Mouse (Mus musculus): ENCODE results near the gene Sdk2. TPM values are rescaled to one million over a fixed set of nuclear protein-coding genes. Genes with fewer than 3 reads are reported as not detected.

Sdk2 gene
- total and polyA plus RNA-seq, 3 experiments = 1.2 to 4.8 (median 1.3) TPM

DNA sequence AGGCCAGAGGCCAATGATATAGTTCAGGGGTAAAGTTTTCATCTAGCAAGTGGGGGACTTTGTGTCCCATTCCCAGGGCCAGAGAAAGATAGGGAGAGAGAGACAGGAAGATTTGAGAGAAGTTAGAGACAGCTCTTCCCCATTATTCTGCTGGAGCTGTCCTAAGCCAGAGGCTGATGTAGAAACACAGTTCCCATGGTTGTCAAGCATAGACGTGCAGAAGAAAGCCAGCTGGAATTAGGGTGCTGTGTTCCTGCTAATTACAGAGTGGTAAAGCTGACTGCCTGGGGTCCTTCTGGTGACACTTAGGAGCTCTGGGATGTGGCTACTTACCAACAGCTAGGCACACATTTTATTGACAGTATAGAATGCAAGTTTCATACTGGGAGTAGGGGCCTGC lies 277.7 kb downstream of the Sdk2 start:
- H3K79me2 ChIP-seq (replicated peaks; ENCODE audit: control insufficient read depth, extremely low read depth, insufficient read depth, poor library complexity, severe bottlenecking) = no peaks in the 10 kb centered on the region
- H3K36me3 ChIP-seq (replicated peaks in 1 of 2; ENCODE audit: control insufficient read depth in 1 of 2, insufficient read depth in 1 of 2, low read length in 1 of 2) = peaks cover 0 to 1% of the 10 kb centered on the region in 2 experiments
- dilution Hi-C loops (cut with MboI; ENCODE audit: extremely low pct_ligation_motif_present, extremely low pct_unique_long_range_greater_than_20kb, low sequenced_read_pairs) (no loop called here), in situ Hi-C loops (cut with MboI; ENCODE audit: low pct_ligation_motif_present, low pct_unique_long_range_greater_than_20kb, low sequenced_read_pairs) (no loop called here)
- no peaks in the 10 kb centered on the region for H3K9me3 ChIP-seq (replicated peaks; ENCODE audit: low read length)
- H3K27ac ChIP-seq (ENCODE audit: insufficient read depth, low read depth) = no peak overlapping the region
- no peak overlapping the region for H3K4me3 ChIP-seq (replicated peaks in 1 of 3; ENCODE audit: low read depth in 2 of 3, low read length in 2 of 3, poor library complexity in 1 of 3)
- no peaks in the 10 kb centered on the region for H3K27me3 ChIP-seq (replicated peaks)
- no peak overlapping the region for H3K9ac ChIP-seq (ENCODE audit: insufficient read depth, low read depth)
- no peak for DNase-seq (ENCODE audit: extremely low read depth)
- peaks cover 6 to 47% of the 10 kb centered on the region in 2 experiments; a peak in 3 of 4 replicates for H3K4me1 ChIP-seq (ENCODE audit: control insufficient read depth in 1 of 2, insufficient read depth in 2 of 2)
- TF ChIP-seq UBTF (IDR thresholded peaks at IDR 0.05; ENCODE audit: low read depth, low read length) (no peak), MXI1 (IDR thresholded peaks at IDR 0.05; ENCODE audit: low read depth, low read length) (no peak), CHD1 (IDR thresholded peaks at IDR 0.05; ENCODE audit: low read depth, low read length) (no peak), MAZ (IDR thresholded peaks at IDR 0.05; ENCODE audit: low read depth, low read length) (no peak), EP300 (IDR thresholded peaks at IDR 0.05; ENCODE audit: low read length) (no peak), ZKSCAN1 (IDR thresholded peaks at IDR 0.05; ENCODE audit: borderline replicate concordance, low read depth, low read length) (no peak), CHD2 (IDR thresholded peaks at IDR 0.05; ENCODE audit: low read length) (no peak), USF2 (conservative IDR thresholded peaks at IDR 0.05; ENCODE audit: low read depth, low read length) (no peak), KAT2A (IDR thresholded peaks at IDR 0.05; ENCODE audit: insufficient replicate concordance, low read length) (no peak), ZNF384 (IDR thresholded peaks at IDR 0.05; ENCODE audit: low read depth, low read length) (no peak), USF1 (IDR thresholded peaks at IDR 0.05; ENCODE audit: low read depth, low read length) (no peak)
- H3K4me2 ChIP-seq (ENCODE audit: insufficient read depth, low read depth, poor library complexity, severe bottlenecking) = no peak overlapping the region

DNA sequence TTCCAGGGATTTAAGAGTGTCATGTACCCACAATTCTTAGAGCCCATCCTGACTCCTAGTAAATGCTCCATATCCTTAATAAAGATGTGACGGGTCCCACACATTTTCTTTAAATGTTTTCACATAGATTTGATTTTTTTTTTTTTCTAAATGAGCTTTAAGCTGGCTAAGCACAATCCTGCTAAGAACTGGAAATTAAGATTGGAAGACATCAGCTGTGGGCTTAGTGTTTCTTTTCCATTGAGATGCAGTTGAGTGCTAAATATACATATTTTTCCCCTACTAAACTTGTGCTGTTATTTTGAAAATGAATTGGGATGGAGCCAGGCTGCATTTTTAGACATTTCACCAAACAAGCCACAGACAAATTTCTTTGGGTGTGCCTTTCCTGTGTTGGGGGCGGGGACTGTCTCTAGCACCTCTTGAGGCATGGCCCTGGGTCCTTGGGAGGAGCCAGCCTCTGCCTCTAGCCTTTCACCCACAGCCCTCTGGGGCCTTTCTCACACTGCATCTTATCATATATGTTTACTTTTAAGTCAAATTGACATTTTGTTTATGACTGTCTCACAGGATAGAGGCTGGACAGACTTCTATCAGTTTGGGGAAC lies 278.6 kb downstream of the Sdk2 start:
- peak; percentile 70 for DNase-seq (ENCODE audit: extremely low read depth)
- TF ChIP-seq ZC3H11A (IDR thresholded peaks at IDR 0.05; ENCODE audit: low read depth, low read length) (no peak), RAD21 (IDR thresholded peaks at IDR 0.05; ENCODE audit: low read depth, low read length) (no peak), JUND (conservative IDR thresholded peaks at IDR 0.05; ENCODE audit: low read depth, low read length) (no peak), MAZ (IDR thresholded peaks at IDR 0.05; ENCODE audit: low read depth, low read length) (no peak), SMC3 (IDR thresholded peaks at IDR 0.05; ENCODE audit: low read depth, low read length) (no peak), USF2 (conservative IDR thresholded peaks at IDR 0.05; ENCODE audit: low read depth, low read length) (no peak), POLR2AphosphoS2 (IDR thresholded peaks at IDR 0.05; ENCODE audit: low read depth, low read length) (no peak), E2F4 (IDR thresholded peaks at IDR 0.05; ENCODE audit: insufficient replicate concordance, low read depth, low read length) (no peak), CTCF (conservative IDR thresholded peaks at IDR 0.05 in 1 of 2, IDR thresholded peaks at IDR 0.05 in 1 of 2; ENCODE audit: low read depth in 2 of 2, low read length in 2 of 2) (no peak), TCF12 (IDR thresholded peaks at IDR 0.05; ENCODE audit: low read depth, low read length) (no peak), TBP (conservative IDR thresholded peaks at IDR 0.05; ENCODE audit: low read depth, low read length) (no peak), BHLHE40 (IDR thresholded peaks at IDR 0.05; ENCODE audit: low read depth, low read length) (no peak), ETS1 (conservative IDR thresholded peaks at IDR 0.05; ENCODE audit: low read depth, low read length) (no peak), NELFE (IDR thresholded peaks at IDR 0.05; ENCODE audit: low read depth, low read length) (no peak), USF1 (IDR thresholded peaks at IDR 0.05; ENCODE audit: low read depth, low read length) (no peak), CHD2 (IDR thresholded peaks at IDR 0.05; ENCODE audit: low read length) (no peak), ZMIZ1 (IDR thresholded peaks at IDR 0.05; ENCODE audit: low read depth, low read length) (no peak), POLR2A (IDR thresholded peaks at IDR 0.05; ENCODE audit: low read depth, low read length) (no peak), ZNF384 (IDR thresholded peaks at IDR 0.05; ENCODE audit: low read depth, low read length) (no peak)
- Histone ChIP-seq H3K4me2 (ENCODE audit: insufficient read depth, low read depth, poor library complexity, severe bottlenecking) (no peak overlapping the region), H3K9me3 (replicated peaks; ENCODE audit: low read length) (no peaks in the 10 kb centered on the region), H3K27ac (ENCODE audit: insufficient read depth, low read depth) (no peak overlapping the region), H3K4me3 (replicated peaks in 1 of 3; ENCODE audit: low read depth in 2 of 3, low read length in 2 of 3, poor library complexity in 1 of 3) (no peak overlapping the region), H3K36me3 (replicated peaks in 1 of 2; ENCODE audit: control insufficient read depth in 1 of 2, insufficient read depth in 1 of 2, low read length in 1 of 2) (peaks cover 0 to 1% of the 10 kb centered on the region in 2 experiments), H3K79me2 (replicated peaks; ENCODE audit: control insufficient read depth, extremely low read depth, insufficient read depth, poor library complexity, severe bottlenecking) (no peaks in the 10 kb centered on the region), H3K9ac (ENCODE audit: insufficient read depth, low read depth) (no peak overlapping the region), H3K4me1 (ENCODE audit: control insufficient read depth in 1 of 2, insufficient read depth in 2 of 2) (peaks cover 6 to 47% of the 10 kb centered on the region in 2 experiments; a peak in 3 of 4 replicates), H3K27me3 (replicated peaks) (no peaks in the 10 kb centered on the region)
- in situ Hi-C loops (cut with MboI; ENCODE audit: low pct_ligation_motif_present, low pct_unique_long_range_greater_than_20kb, low sequenced_read_pairs) (no loop called here), dilution Hi-C loops (cut with MboI; ENCODE audit: extremely low pct_ligation_motif_present, extremely low pct_unique_long_range_greater_than_20kb, low sequenced_read_pairs) (no loop called here)

All from CH12.LX (cell line).